Mouse (Mus musculus) liver, embryonic 16.5 days (tissue): ENCODE results near the gene Gpr162. TPM values are rescaled to one million over a fixed set of nuclear protein-coding genes. Genes with fewer than 3 reads are reported as not detected.

ENCODE experiments used
- ATAC-seq: fragments of 200-750 bp; cut with Nextera tagmentation; 2 replicates; pipeline ENCODE4 v1.8.0; 2017; ENCODE audit warnings: low read depth, mild to moderate bottlenecking, moderate number of reproducible peaks, moderate library complexity
- H3K27ac ChIP-seq: fragments of 300-500 bp; sonication (generic); 2 replicates; pipeline ENCODE4 v1.5.1; 2014; ENCODE audit warnings: mild to moderate bottlenecking, low read length
- H3K27me3 ChIP-seq: fragments of 300-500 bp; sonication (generic); 2 replicates; pipeline ENCODE4 v1.6.1; 2014; ENCODE audit warnings: low read depth, low read length, mixed read lengths; ENCODE audit not compliant: control insufficient read depth, insufficient read depth
- H3K36me3 ChIP-seq: fragments of 300-500 bp; sonication (generic); 2 replicates; pipeline ENCODE4 v1.6.1; 2014; ENCODE audit warnings: mild to moderate bottlenecking; ENCODE audit not compliant: control insufficient read depth, insufficient read depth
- H3K4me1 ChIP-seq: fragments of 300-500 bp; sonication (generic); 2 replicates; pipeline ENCODE4 v1.6.1; 2014; ENCODE audit warnings: low read depth, low read length, mixed read lengths; ENCODE audit not compliant: control insufficient read depth
- H3K4me2 ChIP-seq: fragments of 300-500 bp; sonication (generic); 2 replicates; pipeline ENCODE4 v1.6.1; 2014; ENCODE audit warnings: low read depth, low read length, mixed read lengths
- H3K4me3 ChIP-seq: fragments of 300-500 bp; sonication (generic); 2 replicates; pipeline ENCODE4 v1.5.1; 2014; ENCODE audit warnings: low read depth, mild to moderate bottlenecking, low read length
- H3K9ac ChIP-seq: fragments of 300-500 bp; sonication (generic); 2 replicates; pipeline ENCODE4 v1.6.1; 2014; ENCODE audit warnings: low read depth, low read length
- H3K9me3 ChIP-seq: fragments of 300-500 bp; sonication (generic); replicated peaks from 2 replicates; pipeline ENCODE4 v1.6.1; 2016; ENCODE audit warnings: low read length; ENCODE audit not compliant: control insufficient read depth
- WGBS: fragments of 180-500 bp; shearing (Covaris S2); extraction: QIAGEN DNeasy Blood & Tissue Kit; methylation state at CpG from one replicate; pipeline ENCODE4 v1.1.7; 2014; ENCODE audit not compliant: insufficient replicate concordance; 5-methylcytosine and 5-hydroxymethylcytosine counted together
- polyA plus RNA-seq: library from polyadenylated mRNA; unstranded; fragments of >200 nt; fragmentation: Nextera tagmentation; extraction: Ambion mirVana; gene quantifications from 2 replicates; pipeline ENCODE4 v1.2.1, GENCODE M21; 2015

The Gpr162 gene
- 0.02 TPM in 1 of 2 replicates, not detected in the other for polyA plus RNA-seq

- H3K4me1 ChIP-seq = peaks cover 5% of the 10 kb centered on the region; the same call in 1 of the 2 replicates
- peak within 1 kb of the TSS; percentile 26; the same call in 1 of the 2 replicates for H3K9ac ChIP-seq
- peaks cover 59% of the 10 kb centered on the region for H3K27me3 ChIP-seq
- peak within 1 kb of the TSS; percentile 46 for H3K4me3 ChIP-seq
- H3K27ac ChIP-seq = no peak within 1 kb of the TSS
- 0 out of 2 replicates have a peak, but pooled peaks have one; percentile 27 for ATAC-seq
- no peaks in the 10 kb centered on the region for H3K36me3 ChIP-seq
- WGBS = under 1% methylated on average over 32 of the region's 43 CpGs
- peak within 1 kb of the TSS; percentile 72 for H3K4me2 ChIP-seq
- H3K9me3 ChIP-seq = no peaks in the 10 kb centered on the region
Observed at GRCm38 (mm10) chr6:124863658-124864298, at the start of gene Gpr162. Gene Gpr162, minus strand, starts transcription at chr6:124863983.

- Histone ChIP-seq H3K4me3 (no peak overlapping the region), H3K4me1 (peaks cover 10% of the 10 kb centered on the region), H3K27ac (no peak overlapping the region), H3K27me3 (peaks cover 61% of the 10 kb centered on the region), H3K9me3 (no peaks in the 10 kb centered on the region), H3K9ac (no peak overlapping the region), H3K36me3 (no peaks in the 10 kb centered on the region), H3K4me2 (no peak overlapping the region)
- WGBS = 29% methylated on average over 6 of the region's 6 CpGs
- no peak for ATAC-seq
Observed at GRCm38 (mm10) chr6:124913214-124913613, 49.4 kb upstream of the Gpr162 start.

GRCm38 (mm10) chr6:124911533-124912218, 47.9 kb upstream of the Gpr162 start, which contains the start of gene Lag3:
Gene Lag3, minus strand, starts transcription at chr6:124911705.
- Histone ChIP-seq H3K4me1 (peaks cover 7% of the 10 kb centered on the region), H3K9ac (no peak within 1 kb of the TSS), H3K27ac (no peak within 1 kb of the TSS), H3K27me3 (peaks cover 45% of the 10 kb centered on the region), H3K9me3 (no peaks in the 10 kb centered on the region), H3K4me3 (no peak within 1 kb of the TSS), H3K4me2 (no peak within 1 kb of the TSS), H3K36me3 (no peaks in the 10 kb centered on the region)
- 17% methylated on average over 12 of the region's 13 CpGs for WGBS
- no peak for ATAC-seq

GRCm38 (mm10) chr6:124910032-124910431, 46.2 kb upstream of the Gpr162 start:
- no peak overlapping the region for H3K4me3 ChIP-seq
- H3K36me3 ChIP-seq = no peaks in the 10 kb centered on the region
- no peak overlapping the region for H3K9ac ChIP-seq
- H3K9me3 ChIP-seq = no peaks in the 10 kb centered on the region
- H3K4me2 ChIP-seq = no peak overlapping the region
- peaks cover 7% of the 10 kb centered on the region for H3K4me1 ChIP-seq
- H3K27ac ChIP-seq = no peak overlapping the region
- no peak for ATAC-seq
- peaks cover 29% of the 10 kb centered on the region for H3K27me3 ChIP-seq
- 2% methylated on average over 32 of the region's 32 CpGs for WGBS

- Histone ChIP-seq H3K9me3 (no peaks in the 10 kb centered on the region), H3K27me3 (peaks cover 21% of the 10 kb centered on the region), H3K27ac (no peak overlapping the region), H3K36me3 (no peaks in the 10 kb centered on the region), H3K4me3 (no peak overlapping the region), H3K9ac (no peak overlapping the region), H3K4me1 (no peaks in the 10 kb centered on the region; the same call in none of the 2 replicates), H3K4me2 (no peak overlapping the region)
- 42% methylated on average over 1 of the region's 1 CpGs for WGBS
- ATAC-seq = no peak
Observed at GRCm38 (mm10) chr6:124907767-124908166, 44.0 kb upstream of the Gpr162 start.

- H3K4me2 ChIP-seq = no peak overlapping the region
- no peak overlapping the region for H3K4me3 ChIP-seq
- no peaks in the 10 kb centered on the region; the same call in none of the 2 replicates for H3K4me1 ChIP-seq
- H3K9me3 ChIP-seq = no peaks in the 10 kb centered on the region
- H3K36me3 ChIP-seq = no peaks in the 10 kb centered on the region
- peaks cover 11% of the 10 kb centered on the region for H3K27me3 ChIP-seq
- 53% methylated on average over 16 of the region's 16 CpGs for WGBS
- no peak overlapping the region for H3K9ac ChIP-seq
- H3K27ac ChIP-seq = no peak overlapping the region
- ATAC-seq = no peak
Observed at GRCm38 (mm10) chr6:124904991-124905860, 41.4 kb upstream of the Gpr162 start.

- H3K9me3 ChIP-seq = no peaks in the 10 kb centered on the region
- H3K4me1 ChIP-seq = no peaks in the 10 kb centered on the region; the same call in none of the 2 replicates
- peak overlapping the region; percentile 85 for H3K27ac ChIP-seq
- H3K36me3 ChIP-seq = no peaks in the 10 kb centered on the region
- H3K27me3 ChIP-seq = peaks cover 2% of the 10 kb centered on the region; the same call in 1 of the 2 replicates
- ATAC-seq = peak; percentile 66
- H3K4me3 ChIP-seq = peak overlapping the region; percentile 66
- WGBS = 24% methylated on average over 24 of the region's 24 CpGs
- peak overlapping the region; percentile 96 for H3K4me2 ChIP-seq
- peak overlapping the region; percentile 60 for H3K9ac ChIP-seq
Observed at GRCm38 (mm10) chr6:124904161-124904981, 40.6 kb upstream of the Gpr162 start.

GRCm38 (mm10) chr6:124903580-124904151, 39.9 kb upstream of the Gpr162 start:
- H3K27ac ChIP-seq = peak overlapping the region; percentile 85
- H3K9ac ChIP-seq = peak overlapping the region; percentile 60
- H3K27me3 ChIP-seq = no peaks in the 10 kb centered on the region
- no peaks in the 10 kb centered on the region for H3K36me3 ChIP-seq
- WGBS = under 1% methylated on average over 23 of the region's 23 CpGs
- H3K9me3 ChIP-seq = no peaks in the 10 kb centered on the region
- H3K4me2 ChIP-seq = peak overlapping the region; percentile 96
- H3K4me1 ChIP-seq = no peaks in the 10 kb centered on the region; the same call in none of the 2 replicates
- ATAC-seq = peak; percentile 76
- peak overlapping the region; percentile 66 for H3K4me3 ChIP-seq
